Comparison of ENCODE assay signal across 31 mouse cellular contexts in genomic region chr6:91185502-91185901, GRCm38 (mm10). TPM values are rescaled to one million over a fixed set of nuclear protein-coding genes. Genes with fewer than 3 reads are reported as not detected.
DNase-seq lines count a peak whose midpoint lies in the region; ATAC-seq and TF ChIP-seq lines count a peak whose summit lies in the region.
"Had no signal": no experiment of that assay in that cellular context is flagged by ENCODE, and none has a peak within 500 bp of the region (broad histone marks: within the 10 kb centered on the region; RNA-seq: fewer than 3 reads in every experiment).

No protein-coding gene starts in this region.

- H3K9me3 ChIP-seq in stomach, postnatal 0 days (ENCODE audit: control insufficient read depth, low read length) = no peaks in the 10 kb centered on the region
- H3K9me3 ChIP-seq: forebrain, embryonic 15.5 days; G1E; heart, embryonic 15.5 days; intestine, embryonic 15.5 days; liver, embryonic 12.5 days; midbrain, embryonic 12.5 days; neural tube, embryonic 15.5 days; stomach, embryonic 15.5 days had no signal

- DNase-seq in gastrocnemius, adult 18-20 months (ENCODE audit: low spot score) = peak; percentile 89
- DNase-seq in gastrocnemius, postnatal 10 days = no peak
- DNase-seq in gastrocnemius, adult 2 months = peak; percentile 90
- peak; percentile 65 to 87 for DNase-seq in gastrocnemius, postnatal 36 days
- DNase-seq in heart, postnatal 25 days (ENCODE audit: low spot score) = peak; percentile 70
- DNase-seq in cerebellum, adult 2 months = no peak
- no peak for DNase-seq in stomach, postnatal 0 days (ENCODE audit: low spot score)
- no peak for DNase-seq in c-Kit-positive CD71-positive TER-119-positive erythroid progenitor cells, embryonic 14.5 days (ENCODE audit: low spot score)
- DNase-seq: adrenal gland, postnatal 25 days; cerebellum, adult 18-20 months; cerebellum, postnatal 25 days; kidney, adult 2 months; kidney, postnatal 4 days; left cerebral cortex, postnatal 4 days; liver, postnatal 0 days; lung, postnatal 36 days; retina, postnatal 1 day; right cerebral cortex, postnatal 14 days; thymus, adult 2 months; thymus, postnatal 36 days had no signal

- no peak for ATAC-seq in stomach, postnatal 0 days (ENCODE audit: low FRiP score, low TSS enrichment)
- ATAC-seq: forebrain, embryonic 15.5 days; hindbrain, embryonic 16.5 days; intestine, embryonic 15.5 days; liver, postnatal 0 days; Patski had no signal

- no peak overlapping the region for H3K9ac ChIP-seq in stomach, postnatal 0 days (ENCODE audit: low read length)
- H3K9ac ChIP-seq: forebrain, embryonic 15.5 days; heart, embryonic 15.5 days; intestine, embryonic 15.5 days; liver, embryonic 12.5 days; liver, postnatal 0 days; midbrain, embryonic 12.5 days; neural tube, embryonic 15.5 days; stomach, embryonic 15.5 days had no signal

- no peaks in the 10 kb centered on the region for H3K36me3 ChIP-seq in stomach, postnatal 0 days (ENCODE audit: control insufficient read depth, insufficient read depth, low read length)
- H3K36me3 ChIP-seq: forebrain, embryonic 15.5 days; G1E; heart, embryonic 15.5 days; intestine, embryonic 15.5 days; liver, embryonic 12.5 days; midbrain, embryonic 12.5 days; neural tube, embryonic 15.5 days; stomach, embryonic 15.5 days had no signal

- peaks cover 22% of the 10 kb centered on the region for H3K4me1 ChIP-seq in cerebellum, adult 2 months (ENCODE audit: control insufficient read depth, insufficient read depth, low read length)
- no peaks in the 10 kb centered on the region for H3K4me1 ChIP-seq in stomach, postnatal 0 days (replicated peaks; ENCODE audit: control insufficient read depth, insufficient read depth)
- H3K4me1 ChIP-seq: intestine, embryonic 15.5 days; stomach, embryonic 15.5 days had no signal

- no peak for TF ChIP-seq POLR2A in cerebellum, adult 2 months (IDR thresholded peaks at IDR 0.05; ENCODE audit: borderline replicate concordance, insufficient read depth, low read length)

- no peak overlapping the region for H3K4me3 ChIP-seq in gastrocnemius, adult 2 months
- H3K4me3 ChIP-seq in cerebellum, adult 2 months (replicated peaks; ENCODE audit: insufficient read depth, low read depth, low read length) = no peak overlapping the region
- no peak overlapping the region for H3K4me3 ChIP-seq in stomach, postnatal 0 days (ENCODE audit: low read depth, low read length)
- H3K4me3 ChIP-seq: forebrain, embryonic 15.5 days; heart, embryonic 15.5 days; intestine, embryonic 15.5 days; liver, embryonic 12.5 days; megakaryocyte, embryonic 14.5 days; midbrain, embryonic 12.5 days; neural tube, embryonic 15.5 days; stomach, embryonic 15.5 days had no signal

- peak overlapping the region; percentile 85 for H3K27ac ChIP-seq in gastrocnemius, adult 2 months
- H3K27ac ChIP-seq in cerebellum, adult 2 months (ENCODE audit: insufficient read depth, low read length) = no peak overlapping the region
- H3K27ac ChIP-seq in stomach, postnatal 0 days (replicated peaks) = no peak overlapping the region
- H3K27ac ChIP-seq: forebrain, embryonic 15.5 days; heart, embryonic 15.5 days; intestine, embryonic 15.5 days; liver, embryonic 12.5 days; midbrain, embryonic 12.5 days; neural tube, embryonic 15.5 days; stomach, embryonic 15.5 days had no signal

- TF ChIP-seq CTCF in gastrocnemius, adult 2 months (IDR thresholded peaks at IDR 0.05) = no peak
- no peak for TF ChIP-seq CTCF in cerebellum, adult 2 months (IDR thresholded peaks at IDR 0.05; ENCODE audit: borderline replicate concordance, insufficient read depth, low read depth, low read length)
- TF ChIP-seq CTCF in stomach, postnatal 0 days (IDR thresholded peaks at IDR 0.05; ENCODE audit: low read depth) = no peak

- H3K4me2 ChIP-seq in stomach, postnatal 0 days (replicated peaks; ENCODE audit: low read depth) = no peak overlapping the region
- H3K4me2 ChIP-seq: forebrain, embryonic 15.5 days; heart, embryonic 15.5 days; intestine, embryonic 15.5 days; liver, embryonic 12.5 days; midbrain, embryonic 12.5 days; neural tube, embryonic 15.5 days; stomach, embryonic 15.5 days had no signal

- intact Hi-C loops in gastrocnemius, adult 2 months (cut with DNase I) = no loop called here
- intact Hi-C loops in gastrocnemius, postnatal 36 days (cut with DNase I) = no loop called here
- intact Hi-C loops in heart, postnatal 25 days (cut with DNase I) = no loop called here

- TF ChIP-seq EP300 in stomach, postnatal 0 days (optimal IDR thresholded peaks at IDR 0.05) = no peak

- WGBS in cerebellum, adult 2 months = 97% methylated on average over 5 of the region's 5 CpGs
- 73% methylated on average over 5 of the region's 5 CpGs for WGBS in stomach, postnatal 0 days

- H3K27me3 ChIP-seq in cerebellum, adult 2 months (ENCODE audit: control insufficient read depth, insufficient read depth, low read length) = no peaks in the 10 kb centered on the region
- no peaks in the 10 kb centered on the region for H3K27me3 ChIP-seq in stomach, postnatal 0 days (ENCODE audit: control insufficient read depth, insufficient read depth, low read length)
- H3K27me3 ChIP-seq: forebrain, embryonic 15.5 days; intestine, embryonic 15.5 days; neural tube, embryonic 15.5 days; Patski; stomach, embryonic 15.5 days had no signal

RNA-seq across cellular contexts. Expression of gene Fbln2, which starts 26.8 kb away (rescaled TPM):
- 10 to 100 TPM; 40.1 to 51.6 TPM for total RNA-seq in gastrocnemius, adult 18-20 months (2021)
- total RNA-seq in gastrocnemius, postnatal 10 days (2021) = 10 to 100 TPM; 63.3 to 73.2 TPM
- total RNA-seq in gastrocnemius, adult 2 months (2021) = 10 to 100 TPM; 43.6 to 64.7 TPM
- 10 to 100 TPM; 42.5 to 50.6 TPM for total RNA-seq in gastrocnemius, postnatal 36 days (2021)
- total RNA-seq in heart, postnatal 25 days (2021) = 10 to 100 TPM; 71.8 to 76.3 TPM
- polyA plus RNA-seq in cerebellum, adult 2 months (2012; rRNA removed) = 3.3 and 4.0 TPM in 2 replicates
- polyA plus RNA-seq in stomach, postnatal 0 days (2015; fragmentation: Nextera tagmentation; extraction: Ambion mirVana) = 29.5 and 32.1 TPM in 2 replicates
- polyA plus RNA-seq: G1E had no signal

RNA-seq across cellular contexts. Expression of gene Hdac11, which starts 29.0 kb away (rescaled TPM):
- total RNA-seq in gastrocnemius, adult 18-20 months (2021) = 1 to 10 TPM; 6.7 to 7.2 TPM
- 10 to 100 TPM; 14.1 to 17.2 TPM for total RNA-seq in gastrocnemius, postnatal 10 days (2021)
- 1 to 10 TPM; 5.1 to 6.5 TPM for total RNA-seq in gastrocnemius, adult 2 months (2021)
- total RNA-seq in gastrocnemius, postnatal 36 days (2021) = 1 to 10 TPM; 3.7 to 4.0 TPM
- total RNA-seq in heart, postnatal 25 days (2021) = 10 to 100 TPM; 13.0 to 15.1 TPM
- polyA plus RNA-seq in cerebellum, adult 2 months (2012; rRNA removed) = 183 and 188 TPM in 2 replicates
- 6.5 and 7.1 TPM in 2 replicates for polyA plus RNA-seq in stomach, postnatal 0 days (2015; fragmentation: Nextera tagmentation; extraction: Ambion mirVana)

Comparison
In these comparisons a context has a peak if more than half of its experiments do, and no peak if none do; other contexts are left out.
1. DNase-seq: peak in gastrocnemius, adult 18-20 months (single experiment), gastrocnemius, adult 2 months (single experiment), gastrocnemius, postnatal 36 days (2 of 2) and heart, postnatal 25 days (single experiment); none in gastrocnemius, postnatal 10 days (single experiment), cerebellum, adult 2 months (0 of 2), stomach, postnatal 0 days (single experiment) and c-Kit-positive CD71-positive TER-119-positive erythroid progenitor cells, embryonic 14.5 days (single experiment).